Mouse (Mus musculus) MEL (cell line): ENCODE measurements at regions not wholly inside any gene's neighbourhood (a gene's known extent, or its start where the extent isn't known, plus 50 kb on each side); places are given as distances from the start of the nearest gene placed in this dataset.

Experiments used
- BHLHE40 ChIP-seq: IDR thresholded peaks from 2 replicates; pipeline ENCODE4 v1.6.1; 2012; ENCODE audit warnings: low read depth, mild to moderate bottlenecking, inconsistent platforms, low read length, improper control_type of control experiment, borderline replicate concordance
- CHD1 ChIP-seq: IDR thresholded peaks from 2 replicates; pipeline ENCODE4 v1.6.1; 2012; ENCODE audit warnings: low read depth, mild to moderate bottlenecking, inconsistent platforms, low read length, improper control_type of control experiment
- CTCF ChIP-seq, 3 experiments: IDR thresholded peaks in 2 of 3; conservative IDR thresholded peaks in 1 of 3; 2 replicates each; pipeline ENCODE4 v1.5.1; 2011 to 2012; ENCODE audit warnings: low read length in 3 of 3, low read depth in 2 of 3, mild to moderate bottlenecking in 2 of 3, improper control_type of control experiment in 1 of 3, inconsistent platforms in 1 of 3, mixed read lengths in 1 of 3, moderate library complexity in 1 of 3; ENCODE audit not compliant: control insufficient read depth in 1 of 3, insufficient read depth in 1 of 3, poor library complexity in 1 of 3, severe bottlenecking in 1 of 3
- E2F4 ChIP-seq: IDR thresholded peaks from 2 replicates; pipeline ENCODE4 v1.6.1; 2011; ENCODE audit warnings: low read depth, low read length, improper control_type of control experiment, borderline replicate concordance
- NELFE ChIP-seq: IDR thresholded peaks from 2 replicates; pipeline ENCODE4 v1.6.1; 2011; ENCODE audit warnings: low read depth, low read length, improper control_type of control experiment
- NRF1 ChIP-seq: IDR thresholded peaks from 2 replicates; pipeline ENCODE4 v1.6.1; 2014; ENCODE audit warnings: low read depth, mild to moderate bottlenecking, inconsistent platforms, low read length, improper control_type of control experiment, moderate library complexity; ENCODE audit not compliant: poor library complexity, insufficient read depth, severe bottlenecking
- POLR2A ChIP-seq, 2 experiments: IDR thresholded peaks; 2 replicates each; pipeline ENCODE4 v1.6.1; 2011 to 2012; ENCODE audit warnings: low read length in 2 of 2, mild to moderate bottlenecking in 2 of 2, control low read depth in 1 of 2, improper control_type of control experiment in 1 of 2, low read depth in 1 of 2, moderate library complexity in 1 of 2; ENCODE audit not compliant: control insufficient read depth in 1 of 2, insufficient read depth in 1 of 2, poor library complexity in 1 of 2
- POLR2AphosphoS5 ChIP-seq: IDR thresholded peaks from 2 replicates; pipeline ENCODE4 v1.6.1; 2012; ENCODE audit warnings: low read depth, borderline replicate concordance, mild to moderate bottlenecking, inconsistent platforms, low read length, moderate library complexity, mixed read lengths
- SMC3 ChIP-seq: IDR thresholded peaks from 2 replicates; pipeline ENCODE4 v1.6.1; 2011; ENCODE audit warnings: low read depth, low read length, improper control_type of control experiment
- TCF12 ChIP-seq: IDR thresholded peaks from 2 replicates; pipeline ENCODE4 v1.6.1; 2014; ENCODE audit warnings: low read depth, mild to moderate bottlenecking, inconsistent platforms, low read length, improper control_type of control experiment, moderate library complexity
- USF1 ChIP-seq: IDR thresholded peaks from 2 replicates; pipeline ENCODE4 v1.6.1; 2014; ENCODE audit warnings: low read depth, mild to moderate bottlenecking, inconsistent platforms, low read length, improper control_type of control experiment, moderate library complexity
- ZC3H11A ChIP-seq: IDR thresholded peaks from 2 replicates; pipeline ENCODE4 v1.6.1; 2012; ENCODE audit warnings: low read depth, mild to moderate bottlenecking, inconsistent platforms, low read length, improper control_type of control experiment

DNA sequence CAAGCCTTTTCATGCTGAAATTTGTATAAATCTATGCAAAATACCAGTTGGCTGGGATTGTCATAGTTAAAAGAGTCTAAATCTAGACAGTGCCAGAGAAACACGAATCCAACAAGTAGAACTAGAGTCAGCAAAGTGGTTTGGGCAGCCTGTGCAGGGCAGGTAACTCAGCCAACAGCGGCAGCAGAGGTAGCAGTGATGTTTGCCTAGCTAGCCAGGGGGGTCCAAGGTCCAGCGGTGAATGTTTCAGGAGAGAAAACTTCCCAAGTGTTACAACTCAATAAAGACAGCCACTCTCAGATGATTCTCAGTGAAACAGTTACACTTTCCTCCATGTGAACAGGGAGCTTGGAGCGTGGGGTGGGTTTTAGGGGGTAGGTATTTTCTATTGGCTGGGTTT lies 259.2 kb upstream of the Tank start:
- no peak for TF ChIP-seq POLR2AphosphoS5
- TF ChIP-seq E2F4, result no peak
- TF ChIP-seq SMC3, result no peak
- no peak for TF ChIP-seq USF1
- TF ChIP-seq TCF12, result no peak
- no peak for TF ChIP-seq NRF1
- TF ChIP-seq NELFE, result no peak
- TF ChIP-seq POLR2A (IDR thresholded peaks at IDR 0.05; ENCODE audit: control insufficient read depth in 1 of 2, insufficient read depth in 1 of 2, low read depth in 1 of 2, low read length in 2 of 2, poor library complexity in 1 of 2), result no peak
- TF ChIP-seq CHD1, result no peak
- no peak for TF ChIP-seq BHLHE40
- TF ChIP-seq CTCF (IDR thresholded peaks at IDR 0.05 in 2 of 3, conservative IDR thresholded peaks at IDR 0.05 in 1 of 3; ENCODE audit: control insufficient read depth in 1 of 3, insufficient read depth in 1 of 3, low read depth in 2 of 3, low read length in 3 of 3, poor library complexity in 1 of 3, severe bottlenecking in 1 of 3), result no peak
- no peak for TF ChIP-seq ZC3H11A
